Mouse (Mus musculus): ENCODE measurements at regions not wholly inside any gene's neighbourhood (a gene's known extent, or its start where the extent isn't known, plus 50 kb on each side); places are given as distances from the start of the nearest gene placed in this dataset.

DNA sequence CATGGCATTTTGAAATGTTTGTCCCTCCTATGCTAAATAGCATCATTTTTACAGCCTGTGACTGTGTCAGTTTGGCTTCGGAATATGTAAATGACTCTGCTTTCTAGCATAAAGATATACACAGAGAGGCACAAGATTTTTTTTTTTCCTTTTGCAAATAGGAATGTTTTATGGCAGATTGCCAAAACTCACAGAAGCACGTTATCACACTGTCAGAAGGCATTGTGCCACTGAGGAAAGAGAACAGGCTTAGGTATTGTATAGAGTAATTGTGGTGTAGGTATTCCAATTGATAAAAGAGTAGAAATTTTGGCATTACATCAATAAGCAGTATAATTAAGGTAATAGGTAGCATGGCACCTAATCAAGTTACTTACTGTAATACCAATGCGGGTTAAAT is 988.5 kb upstream of the Tenm2 start:
- in situ Hi-C loops (cut with MboI, MseI) = no loop called here

DNA sequence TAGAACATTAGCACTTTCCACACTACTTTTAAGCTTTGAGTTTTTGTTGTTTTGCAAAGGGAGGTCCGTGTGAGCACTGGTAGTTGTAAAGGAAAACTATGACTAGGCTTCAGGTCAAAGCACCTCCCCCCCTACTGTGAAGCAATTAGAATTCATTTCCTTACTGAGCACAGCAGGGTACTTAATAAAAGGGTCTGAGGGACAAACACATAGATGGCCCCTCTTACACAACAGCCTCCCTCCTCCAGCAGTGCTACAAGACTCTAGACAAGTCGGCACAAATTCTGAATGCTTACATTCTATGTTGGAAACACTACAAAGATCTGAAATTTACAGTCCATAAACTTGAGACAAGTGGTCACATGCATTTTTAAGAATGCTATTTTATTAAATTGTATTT is 967.6 kb upstream of the Tenm2 start:
- in situ Hi-C loops (cut with MboI, MseI) = loop anchor here in 1 of 2 experiments (10.0 kb wide), 1 partner anchor 1969 kb away; no protein-coding TSS in a partner anchor

DNA sequence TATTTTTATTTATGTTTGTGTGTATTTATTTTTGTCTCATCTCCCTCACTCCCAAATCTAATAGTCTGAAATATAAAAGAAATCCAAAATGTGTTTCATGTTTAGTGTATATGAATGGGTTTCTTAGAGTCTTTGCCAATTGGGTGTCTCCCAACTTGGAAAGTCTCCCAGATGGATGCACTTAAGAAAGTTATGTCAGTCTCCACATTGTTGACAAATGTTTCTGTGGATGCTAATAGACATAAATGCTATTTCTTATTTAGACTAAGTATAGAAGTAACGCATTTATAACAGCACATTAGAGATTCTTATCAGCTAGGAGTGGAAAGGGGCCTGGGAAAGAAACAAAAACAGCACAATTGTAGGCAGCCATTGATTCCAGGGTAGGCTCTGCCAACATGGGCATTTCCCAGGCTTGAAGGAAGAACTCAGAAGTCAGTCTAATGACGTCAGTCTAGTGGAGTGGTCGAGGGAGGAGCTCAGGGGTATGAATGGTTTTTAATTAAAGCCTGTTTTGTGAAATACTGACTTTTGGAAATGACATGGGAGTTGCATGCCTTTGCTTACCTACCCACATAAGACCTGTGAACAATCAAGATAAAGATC is 965.5 kb upstream of the Tenm2 start:
- in situ Hi-C loops (cut with MboI, MseI) = loop anchor here in 1 of 2 experiments (10.0 kb wide), 1 partner anchor 1966 kb away; no protein-coding TSS in a partner anchor

DNA sequence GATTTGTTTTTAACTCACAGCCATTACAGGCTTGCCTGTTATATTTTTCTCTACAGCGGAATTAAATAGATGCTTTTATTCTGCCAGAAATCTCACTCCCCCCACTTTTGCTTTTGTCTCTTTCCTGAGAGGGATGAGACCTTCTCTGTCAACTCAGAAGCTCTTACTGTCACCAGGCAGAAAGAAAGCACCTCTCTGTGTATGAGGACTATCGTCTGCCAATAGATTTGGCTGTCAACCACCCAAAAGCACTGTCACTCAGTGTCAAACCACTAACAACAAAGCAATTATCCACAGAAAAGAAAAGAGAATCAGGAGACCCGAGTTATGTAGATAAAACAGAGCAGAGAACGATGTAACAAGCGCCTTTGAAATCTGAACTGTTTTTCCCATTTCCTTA is 958.0 kb upstream of the Tenm2 start:
- in situ Hi-C loops (cut with MboI, MseI) = no loop called here

DNA sequence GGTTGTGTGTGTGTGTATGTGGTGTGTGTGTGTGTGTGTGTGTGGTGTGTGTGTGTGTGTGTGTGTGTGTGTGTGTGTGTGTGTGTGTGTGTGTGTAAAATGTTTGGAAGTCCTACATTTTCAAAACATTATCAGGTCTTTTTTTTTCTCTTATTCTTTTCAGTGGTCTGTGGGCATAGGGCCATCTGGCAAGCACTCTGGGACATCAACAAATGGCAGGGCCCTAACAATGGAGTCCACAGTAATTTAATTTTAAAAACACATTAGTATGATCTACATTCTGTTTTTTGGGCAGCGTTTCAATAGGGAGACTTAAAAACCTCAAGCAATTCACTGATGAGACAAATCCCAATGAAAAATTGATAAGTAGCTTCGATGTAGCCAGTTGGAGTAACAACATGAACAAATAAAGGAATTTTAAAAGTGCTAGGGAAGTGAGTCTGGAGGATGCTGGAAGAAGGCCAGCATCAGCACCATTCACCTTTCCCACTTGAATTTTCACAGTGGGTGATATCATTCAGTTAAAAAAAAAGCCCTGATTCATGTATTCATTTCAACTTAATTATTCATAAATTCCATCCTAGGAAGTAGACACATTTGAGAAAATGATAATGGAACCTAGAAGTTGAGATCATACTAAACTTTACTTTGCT is 956.3 kb upstream of the Tenm2 start:
- in situ Hi-C loops (cut with MboI, MseI) = no loop called here

DNA sequence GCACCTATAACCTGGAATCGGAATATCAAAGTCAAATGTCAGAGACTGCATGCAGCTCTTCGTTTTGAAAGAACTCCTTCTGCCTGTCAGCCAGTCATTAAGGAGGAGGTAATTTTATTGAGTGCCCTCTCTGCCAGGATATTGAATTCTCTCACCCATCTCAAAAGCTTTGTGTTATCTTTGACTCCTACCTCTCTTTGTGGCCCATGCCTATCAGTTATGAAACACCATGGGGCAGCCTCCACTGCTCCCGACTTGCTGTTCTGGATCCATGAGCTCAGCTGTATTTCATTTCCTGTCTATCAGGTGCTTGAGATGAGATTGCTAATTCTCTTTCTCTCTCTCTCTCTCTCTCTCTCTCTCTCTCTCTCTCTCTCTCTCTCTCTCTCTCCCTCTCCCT is 955.7 kb upstream of the Tenm2 start:
- in situ Hi-C loops (cut with MboI, MseI) = no loop called here

DNA sequence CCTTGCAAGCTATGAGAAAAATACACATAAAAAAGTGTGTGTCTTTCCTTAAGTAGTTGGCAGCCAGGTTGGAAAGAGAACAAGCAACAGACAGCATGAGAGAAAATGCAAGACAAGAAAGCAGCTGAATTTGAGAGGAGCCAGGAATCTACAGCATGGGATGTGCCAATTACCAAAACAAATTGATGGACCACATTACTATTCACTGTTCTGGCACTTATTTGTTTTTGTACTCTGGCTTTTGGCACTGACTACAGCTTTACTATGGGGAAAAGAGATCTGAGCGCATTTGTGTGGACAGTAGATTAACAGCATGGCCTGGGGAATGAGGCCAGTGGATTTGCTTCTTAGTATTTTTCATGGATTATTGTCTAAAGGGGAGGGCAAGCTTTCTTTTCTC is 935.0 kb upstream of the Tenm2 start:
- in situ Hi-C loops (cut with MboI, MseI) = no loop called here

DNA sequence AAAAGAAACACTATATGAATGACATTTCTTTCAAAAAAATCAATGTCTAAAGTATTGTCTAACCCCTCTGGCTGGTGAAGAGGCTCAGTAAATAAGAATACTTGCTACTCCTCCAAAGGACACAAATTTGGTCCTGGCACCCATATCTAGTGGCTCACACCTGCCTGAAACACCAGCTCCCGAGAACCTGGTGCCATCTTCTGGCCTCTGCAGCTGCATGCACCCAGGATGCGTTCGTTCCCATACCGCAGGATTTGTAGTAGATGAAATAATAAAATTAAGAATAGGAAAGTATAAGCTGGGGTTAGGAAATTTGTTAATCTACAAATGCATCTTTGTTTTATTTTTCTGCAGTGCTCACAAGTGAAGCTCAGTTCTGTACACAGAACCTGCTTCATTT is 922.5 kb upstream of the Tenm2 start:
- in situ Hi-C loops (cut with MboI, MseI) = no loop called here

DNA sequence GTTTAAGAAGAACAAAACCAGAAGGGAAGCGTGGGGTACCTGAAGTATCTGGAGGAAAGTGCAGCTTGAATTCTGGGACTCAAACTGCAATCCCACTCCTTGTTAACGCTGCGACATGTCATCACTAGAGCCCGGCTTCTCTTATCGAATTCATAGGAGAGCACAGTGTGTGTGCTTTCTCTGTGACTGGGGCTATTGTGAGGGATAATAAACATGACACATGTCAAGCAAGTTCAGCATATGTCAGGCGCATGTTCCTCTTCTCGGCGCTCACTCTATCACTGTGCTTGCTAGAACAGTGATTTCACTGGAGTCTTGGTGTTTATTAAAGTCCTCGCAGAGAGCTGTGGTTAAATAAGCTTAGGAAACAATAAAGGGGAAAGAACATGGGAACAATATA is 921.2 kb upstream of the Tenm2 start:
- in situ Hi-C loops (cut with MboI, MseI) = no loop called here

DNA sequence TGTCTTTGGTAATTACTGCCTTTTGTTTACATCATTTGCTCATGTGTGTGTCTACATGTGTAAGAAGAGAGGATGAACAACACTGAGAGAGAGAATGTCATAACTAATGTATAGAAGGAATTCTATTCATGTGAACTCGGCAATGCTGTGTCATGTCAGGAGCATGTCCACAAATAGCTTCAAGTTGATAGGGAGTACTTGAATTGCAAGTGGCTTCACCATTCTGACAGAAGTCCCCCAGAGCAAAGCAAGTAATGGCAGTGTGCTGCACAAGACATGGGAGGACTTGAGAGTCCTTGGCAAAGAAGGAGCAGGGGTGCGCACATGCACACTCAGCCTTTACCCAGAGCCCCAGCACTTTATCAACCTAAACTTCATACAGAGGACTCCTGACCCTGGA is 919.9 kb upstream of the Tenm2 start:
- in situ Hi-C loops (cut with MboI, MseI) = no loop called here

DNA sequence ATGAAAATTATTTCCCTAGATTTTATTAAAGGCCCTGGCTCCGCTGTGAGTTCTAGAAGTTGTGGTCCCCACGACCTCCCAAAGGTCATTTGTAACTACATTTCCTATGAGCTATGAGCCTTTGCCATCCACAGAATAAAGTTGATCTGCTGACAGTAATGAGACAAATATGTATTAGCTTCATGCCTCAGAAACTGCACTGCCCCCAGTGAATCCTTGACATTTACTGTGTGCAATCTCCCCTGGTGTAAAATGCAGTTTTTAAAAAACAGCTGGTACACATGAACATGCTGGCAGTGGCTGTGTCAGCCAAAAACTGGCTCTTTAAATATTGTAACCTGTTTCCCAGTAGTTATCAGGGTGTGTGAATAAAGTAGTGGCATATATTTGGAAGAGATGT is 907.7 kb upstream of the Tenm2 start:
- in situ Hi-C loops (cut with MboI, MseI) = no loop called here

DNA sequence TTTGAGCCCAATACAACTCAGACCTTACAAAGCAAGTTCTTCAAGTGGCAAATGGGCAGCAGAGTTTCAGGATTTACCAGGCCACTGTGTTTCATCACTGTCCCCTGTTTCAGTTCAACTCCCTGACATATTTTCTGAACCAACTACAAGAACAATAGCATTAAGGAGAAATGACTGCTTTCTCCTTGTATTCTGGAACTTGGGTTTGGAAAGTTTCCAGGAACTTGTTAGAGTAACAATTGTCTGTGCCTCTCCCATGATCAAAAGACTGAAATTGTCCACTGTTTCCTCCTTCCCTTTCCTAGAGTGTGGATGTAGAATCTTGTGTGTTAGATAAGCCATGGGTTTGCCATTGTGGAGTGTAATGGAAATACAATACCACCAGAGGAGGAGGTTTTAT is 893.1 kb upstream of the Tenm2 start:
- in situ Hi-C loops (cut with MboI, MseI) = no loop called here

DNA sequence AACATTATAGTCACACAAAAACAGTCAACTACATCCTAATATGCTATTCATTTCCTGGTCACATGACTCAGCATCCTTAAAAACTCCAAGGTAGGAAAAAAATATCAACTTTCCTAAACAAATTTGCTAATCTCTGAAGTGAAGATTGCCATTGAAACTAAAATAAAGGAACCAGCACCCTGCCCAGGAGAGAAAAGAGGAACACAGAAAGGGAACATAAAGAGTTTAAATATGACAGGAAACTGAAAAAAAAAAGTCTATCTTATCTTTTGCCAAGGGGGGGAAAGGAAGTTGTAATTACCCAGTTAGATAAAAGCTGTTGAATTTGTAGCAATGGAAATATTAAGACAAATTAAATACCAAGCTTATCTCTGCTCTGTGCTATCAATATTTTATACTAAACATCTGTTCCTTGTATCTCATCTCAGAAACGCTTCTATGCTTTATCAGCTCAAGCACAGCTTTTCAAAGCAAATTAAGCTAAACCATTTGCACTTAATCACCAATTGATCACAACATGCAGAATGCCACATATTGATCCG is 888.1 kb upstream of the Tenm2 start:
- in situ Hi-C loops (cut with MboI, MseI) = no loop called here

DNA sequence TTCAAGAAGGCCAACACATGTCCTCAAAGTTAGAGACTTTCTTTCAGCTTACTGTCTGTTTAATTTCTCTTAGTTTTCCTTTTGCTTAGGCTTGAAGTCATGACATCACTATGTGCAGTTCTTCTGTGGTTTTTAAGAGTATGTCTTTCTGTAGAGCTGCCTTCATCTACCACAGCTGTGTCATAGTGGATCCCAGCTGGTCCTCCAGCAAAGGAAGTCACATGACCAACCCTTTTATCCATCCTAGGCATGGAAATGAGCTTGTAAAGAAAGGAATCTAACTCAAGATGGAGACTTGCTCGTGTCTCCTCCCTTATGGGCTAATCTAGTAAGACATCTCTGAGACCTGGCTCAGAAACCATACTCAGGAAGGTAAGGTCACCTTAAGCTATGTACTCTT is 886.7 kb upstream of the Tenm2 start:
- in situ Hi-C loops (cut with MboI, MseI) = no loop called here

DNA sequence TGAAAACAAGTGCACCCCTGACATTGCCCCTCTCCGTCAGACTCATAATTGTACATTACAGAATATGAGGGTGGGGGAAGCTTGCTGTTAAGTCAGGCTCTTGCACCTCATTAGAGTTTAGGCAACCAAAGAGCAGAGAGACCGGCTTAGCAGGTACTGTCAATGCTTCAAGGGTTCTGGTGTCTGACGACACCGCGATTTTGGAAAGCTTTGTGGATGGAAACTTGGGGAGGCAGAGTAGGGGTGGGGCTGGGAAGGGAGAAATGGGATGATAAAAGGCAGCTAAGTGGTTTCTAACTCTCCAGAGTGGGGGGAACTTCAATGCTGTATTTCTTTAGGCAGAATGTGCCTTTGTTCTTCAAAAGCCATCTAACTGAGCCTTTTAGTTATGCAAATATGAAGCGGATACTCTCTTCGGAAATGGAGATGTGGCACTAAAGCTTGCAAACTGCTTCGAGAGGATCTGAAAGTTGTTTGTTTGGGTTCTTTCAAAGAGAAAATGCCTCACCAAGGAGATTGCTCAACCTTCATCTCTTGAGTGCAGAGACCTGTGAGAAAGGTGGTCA is 885.4 kb upstream of the Tenm2 start:
- in situ Hi-C loops (cut with MboI, MseI) = no loop called here

DNA sequence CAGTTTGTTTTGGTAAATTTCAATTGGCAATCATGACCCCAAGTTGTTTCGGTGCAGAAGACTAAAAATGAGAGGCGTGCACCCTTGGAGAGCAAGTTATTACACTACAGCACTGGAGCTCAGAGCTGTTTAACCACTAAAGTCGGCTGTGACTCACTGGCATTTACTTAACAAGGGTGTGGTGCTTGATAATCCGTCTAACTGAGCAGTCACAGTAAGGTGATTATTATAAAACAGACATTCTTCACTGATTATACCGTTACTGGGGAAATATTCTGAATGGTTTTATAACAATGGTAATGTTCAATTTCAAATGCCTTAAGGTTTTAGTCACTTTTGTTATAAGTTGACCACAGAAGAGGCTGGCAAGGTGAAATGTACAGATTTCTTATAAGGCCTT is 882.0 kb upstream of the Tenm2 start:
- in situ Hi-C loops (cut with MboI, MseI) = loop anchor here in 1 of 2 experiments (10.0 kb wide), 1 partner anchor 1833 kb away; no protein-coding TSS in a partner anchor

DNA sequence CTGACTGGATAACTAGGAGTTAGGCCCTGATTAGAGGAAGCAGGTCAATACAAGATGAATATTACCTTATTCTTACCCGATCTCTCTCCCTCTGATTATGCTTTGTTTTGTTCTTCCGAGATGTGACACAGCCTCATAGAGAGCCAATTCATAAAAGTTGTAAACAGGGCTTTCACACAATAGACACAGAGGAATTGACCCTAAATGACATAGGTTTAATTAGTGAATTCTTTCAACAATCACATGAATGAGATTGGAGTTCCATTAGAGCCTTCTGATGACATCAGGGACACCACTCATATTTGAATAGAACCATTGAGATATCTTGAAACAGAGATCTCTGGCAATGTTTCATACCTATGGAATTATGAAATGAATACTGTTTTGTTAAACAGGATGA is 856.4 kb upstream of the Tenm2 start:
- in situ Hi-C loops (cut with MboI, MseI) = no loop called here

DNA sequence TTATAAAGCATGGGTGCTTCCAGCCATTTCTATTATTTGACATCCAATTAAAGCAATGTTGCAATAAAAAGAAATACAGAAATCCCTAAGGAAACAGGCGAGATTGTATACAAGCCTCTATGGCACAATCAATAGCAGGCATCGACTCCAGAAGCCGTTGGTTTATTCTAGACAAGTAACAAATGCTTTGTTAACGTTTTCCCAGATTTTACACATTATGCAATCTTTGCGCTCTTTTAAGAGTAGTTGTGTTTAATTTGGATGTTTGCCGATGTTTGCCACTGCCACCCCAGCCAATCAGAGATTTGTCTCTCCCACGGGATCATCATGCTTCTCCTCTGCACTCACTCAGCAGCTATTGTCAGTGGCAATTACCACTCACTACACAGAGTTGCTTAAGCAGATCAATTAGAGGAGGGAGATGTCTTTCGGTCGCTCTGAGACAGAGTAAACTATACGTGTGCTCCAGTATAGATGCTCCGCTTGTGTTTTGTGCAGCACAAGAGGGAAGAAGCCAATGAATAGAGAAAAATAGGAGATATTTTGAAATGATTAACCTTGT is 839.5 kb upstream of the Tenm2 start:
- in situ Hi-C loops (cut with MboI, MseI) = no loop called here

DNA sequence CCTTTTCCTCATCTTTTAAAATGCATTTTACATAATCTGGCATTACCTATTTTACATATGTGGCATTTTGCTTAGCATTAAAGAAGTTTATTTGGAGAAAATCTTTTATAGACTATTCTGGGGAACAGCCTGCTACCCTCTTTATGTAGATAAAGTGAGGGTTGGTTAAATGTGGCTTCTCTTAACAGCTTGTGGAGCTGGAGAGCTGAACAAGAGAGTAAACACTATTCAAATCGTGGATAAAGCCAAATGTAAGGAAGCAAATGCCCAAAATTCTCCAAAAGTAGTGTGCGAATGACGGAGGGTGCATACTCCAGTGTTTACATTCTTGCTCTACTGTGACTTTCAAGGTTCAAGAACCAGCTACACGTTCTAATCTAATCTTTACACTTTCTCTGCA is 833.9 kb upstream of the Tenm2 start:
- in situ Hi-C loops (cut with MboI, MseI) = no loop called here

DNA sequence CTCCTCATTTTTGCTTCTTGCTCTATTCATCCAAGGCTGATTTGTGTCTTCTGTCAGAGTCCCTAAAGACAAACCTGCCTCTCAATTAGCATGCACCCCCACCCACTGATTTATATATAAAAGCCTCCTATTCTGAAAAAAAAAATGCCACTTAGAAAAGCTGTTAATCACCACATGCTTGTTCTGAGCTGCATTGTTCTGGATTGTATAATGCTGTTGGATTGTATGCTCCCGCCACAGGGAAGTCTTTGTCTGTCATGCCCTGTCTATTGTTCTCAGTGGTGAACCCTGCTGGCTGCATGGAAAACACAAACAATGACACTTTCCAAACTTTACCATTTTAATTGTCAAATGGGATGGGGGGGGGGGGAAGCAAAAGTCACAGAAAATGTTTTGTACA is 831.9 kb upstream of the Tenm2 start:
- in situ Hi-C loops (cut with MboI, MseI) = no loop called here

DNA sequence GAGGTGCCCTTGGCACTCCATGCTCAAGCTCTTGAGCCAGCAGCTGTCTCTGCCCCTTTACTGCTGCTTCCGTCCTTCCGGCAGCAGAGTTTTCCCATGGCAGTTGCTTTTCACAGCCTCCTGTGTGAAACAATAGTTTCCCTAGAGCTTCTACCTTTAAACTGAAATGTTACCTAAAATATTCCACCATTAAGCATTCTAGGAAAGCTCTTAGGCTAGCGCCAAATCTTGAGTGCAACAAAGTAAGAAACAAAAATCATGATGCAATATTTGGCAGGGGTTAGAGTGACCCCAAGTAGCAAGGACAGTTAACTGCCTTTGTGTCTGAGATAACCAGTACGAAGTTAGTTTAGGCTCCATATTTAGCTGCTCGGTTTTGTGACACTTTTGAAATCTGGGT is 830.3 kb upstream of the Tenm2 start:
- in situ Hi-C loops (cut with MboI, MseI) = no loop called here

DNA sequence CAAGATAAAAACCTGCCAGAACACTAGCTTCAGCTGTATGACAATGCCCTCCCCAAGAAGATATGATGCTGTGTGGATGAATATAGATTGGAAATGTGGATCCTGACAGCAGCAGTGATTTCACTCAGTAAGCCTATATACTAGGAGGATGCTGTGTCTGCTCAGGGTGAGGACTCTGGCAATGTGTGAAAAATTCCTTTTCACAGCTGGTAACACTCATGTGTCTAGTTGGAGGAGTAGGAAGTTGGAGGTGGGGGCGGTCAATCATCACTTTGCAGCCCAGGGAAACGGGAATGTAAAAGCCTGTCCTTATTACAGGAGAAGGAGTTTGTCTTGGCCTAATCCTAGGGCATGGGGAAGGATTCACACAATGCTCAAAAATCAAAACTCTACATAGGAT is 824.3 kb upstream of the Tenm2 start:
- in situ Hi-C loops (cut with MboI, MseI) = no loop called here

DNA sequence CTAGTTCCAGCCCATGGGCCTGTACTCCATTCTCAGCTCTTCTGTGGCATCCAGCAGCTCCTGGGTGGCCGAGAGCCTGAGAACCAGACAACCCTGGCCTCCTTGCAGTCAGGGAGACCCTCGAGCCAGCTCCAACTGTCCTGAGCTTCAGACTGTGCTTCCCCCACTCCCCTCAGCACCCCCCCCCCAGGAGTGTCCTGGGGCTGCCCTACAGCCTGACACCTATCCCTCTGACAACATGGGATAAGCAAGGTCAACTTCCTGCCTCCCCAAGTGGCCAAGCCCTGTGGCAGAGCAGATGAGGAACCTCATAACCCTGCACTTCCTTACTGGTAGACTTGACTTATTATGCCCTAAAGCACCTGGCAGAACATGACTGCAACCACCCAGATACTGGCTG is 823.1 kb upstream of the Tenm2 start:
- in situ Hi-C loops (cut with MboI, MseI) = no loop called here
